Comparison of ENCODE assay signal across 21 mouse cellular contexts in the genomic region with DNA sequence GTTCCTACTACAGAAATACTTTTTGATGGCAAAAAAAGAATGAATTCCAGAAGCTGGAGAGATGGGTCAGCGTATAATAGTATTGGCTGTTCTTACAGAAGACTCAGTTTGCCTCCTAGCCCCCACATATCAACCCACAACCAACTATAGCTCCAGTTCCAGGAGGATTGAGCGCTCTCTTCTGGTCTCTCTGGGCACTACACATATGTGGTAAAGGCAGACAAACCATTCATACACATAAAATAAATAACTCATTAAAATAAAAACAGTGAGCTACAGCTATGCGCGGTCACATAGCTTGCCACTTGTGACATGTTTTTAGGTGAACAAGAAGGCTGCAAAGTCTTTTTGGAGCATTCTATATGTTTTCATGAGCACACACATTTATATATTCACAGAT.
DNase-seq lines count a peak whose midpoint lies in the region; ATAC-seq and TF ChIP-seq lines count a peak whose summit lies in the region.
"Had no signal": no experiment of that assay in that cellular context is flagged by ENCODE, and none has a peak within 500 bp of the region (broad histone marks: within the 10 kb centered on the region; RNA-seq: fewer than 3 reads in every experiment).

No protein-coding gene starts in this region.

- H3K27ac ChIP-seq in forebrain, postnatal 0 days (ENCODE audit: low read depth, low read length), result no peak overlapping the region
- H3K27ac ChIP-seq in forebrain, embryonic 10.5 days, result no peak overlapping the region
- no peak overlapping the region for H3K27ac ChIP-seq in intestine, postnatal 0 days (ENCODE audit: low read depth, low read length)
- no peak overlapping the region for H3K27ac ChIP-seq in intestine, embryonic 16.5 days (ENCODE audit: low read length)
- H3K27ac ChIP-seq in lung, postnatal 0 days (ENCODE audit: low read length), result no peak overlapping the region
- H3K27ac ChIP-seq: embryonic facial prominence, embryonic 13.5 days; heart, embryonic 13.5 days; hindbrain, embryonic 12.5 days; liver, embryonic 13.5 days; midbrain, embryonic 15.5 days had no signal

- H3K9ac ChIP-seq in forebrain, postnatal 0 days, result no peak overlapping the region
- H3K9ac ChIP-seq in intestine, postnatal 0 days (ENCODE audit: low read depth, low read length), result no peak overlapping the region
- no peak overlapping the region for H3K9ac ChIP-seq in intestine, embryonic 16.5 days (ENCODE audit: low read depth, low read length)
- H3K9ac ChIP-seq in lung, postnatal 0 days (replicated peaks; ENCODE audit: low read depth), result no peak overlapping the region
- H3K9ac ChIP-seq: embryonic facial prominence, embryonic 13.5 days; heart, embryonic 13.5 days; hindbrain, embryonic 12.5 days; liver, embryonic 13.5 days; midbrain, embryonic 15.5 days had no signal

- ATAC-seq in forebrain, postnatal 0 days, result no peak
- no peak for ATAC-seq in intestine, postnatal 0 days
- ATAC-seq in intestine, embryonic 16.5 days, result no peak
- ATAC-seq in lung, postnatal 0 days, result no peak
- peak; percentile 32; the same call in 1 of the 2 replicates for ATAC-seq in megakaryocyte progenitor cell, adult 5-6 weeks (replicated peaks; ENCODE audit: poor library complexity)
- ATAC-seq: activated CD4-positive, CD25-positive, alpha-beta regulatory T cell, adult 4 months; inflammation-experienced regulatory T-cells, adult 6 months; midbrain, embryonic 15.5 days had no signal

- 71% methylated on average over 4 of the region's 4 CpGs for WGBS in forebrain, postnatal 0 days
- 73% methylated on average over 4 of the region's 4 CpGs for WGBS in forebrain, embryonic 10.5 days
- WGBS in intestine, postnatal 0 days, result 71% methylated on average over 4 of the region's 4 CpGs
- WGBS in intestine, embryonic 16.5 days, result 69% methylated on average over 4 of the region's 4 CpGs
- WGBS in lung, postnatal 0 days, result 63% methylated on average over 4 of the region's 4 CpGs
- WGBS in lung, adult 2 months, result 65% methylated on average over 4 of the region's 4 CpGs

- H3K4me3 ChIP-seq in forebrain, postnatal 0 days (ENCODE audit: low read depth, low read length), result no peak overlapping the region
- no peak overlapping the region for H3K4me3 ChIP-seq in forebrain, embryonic 10.5 days
- H3K4me3 ChIP-seq in intestine, postnatal 0 days (ENCODE audit: low read depth, low read length), result no peak overlapping the region
- no peak overlapping the region for H3K4me3 ChIP-seq in intestine, embryonic 16.5 days (ENCODE audit: low read length)
- H3K4me3 ChIP-seq in lung, postnatal 0 days (ENCODE audit: low read depth, low read length), result no peak overlapping the region
- no peak overlapping the region for H3K4me3 ChIP-seq in lung, adult 2 months (replicated peaks; ENCODE audit: extremely low read depth, low read depth, low read length)
- H3K4me3 ChIP-seq: embryonic facial prominence, embryonic 13.5 days; heart, embryonic 13.5 days; hindbrain, embryonic 12.5 days; liver, embryonic 13.5 days; midbrain, embryonic 15.5 days had no signal

- TF ChIP-seq EP300 in lung, postnatal 0 days (IDR thresholded peaks at IDR 0.05), result no peak

- H3K4me2 ChIP-seq in forebrain, postnatal 0 days (ENCODE audit: low read depth), result no peak overlapping the region
- no peak overlapping the region for H3K4me2 ChIP-seq in intestine, postnatal 0 days (replicated peaks; ENCODE audit: low read depth)
- no peak overlapping the region for H3K4me2 ChIP-seq in intestine, embryonic 16.5 days (ENCODE audit: low read depth, low read length)
- H3K4me2 ChIP-seq in lung, postnatal 0 days (replicated peaks; ENCODE audit: low read depth, low read length), result no peak overlapping the region
- H3K4me2 ChIP-seq: embryonic facial prominence, embryonic 13.5 days; heart, embryonic 13.5 days; hindbrain, embryonic 12.5 days; liver, embryonic 13.5 days; midbrain, embryonic 15.5 days had no signal

- H3K36me3 ChIP-seq in forebrain, postnatal 0 days (ENCODE audit: insufficient read depth), result no peaks in the 10 kb centered on the region
- H3K36me3 ChIP-seq in forebrain, embryonic 10.5 days (replicated peaks), result no peaks in the 10 kb centered on the region
- H3K36me3 ChIP-seq in intestine, postnatal 0 days (ENCODE audit: control insufficient read depth, insufficient read depth), result no peaks in the 10 kb centered on the region
- no peaks in the 10 kb centered on the region for H3K36me3 ChIP-seq in intestine, embryonic 16.5 days (ENCODE audit: control insufficient read depth, insufficient read depth, low read length)
- no peaks in the 10 kb centered on the region for H3K36me3 ChIP-seq in lung, postnatal 0 days (ENCODE audit: insufficient read depth, low read length)
- H3K36me3 ChIP-seq: heart, embryonic 13.5 days; hindbrain, embryonic 12.5 days; liver, embryonic 13.5 days; midbrain, embryonic 15.5 days had no signal

- DNase-seq in forebrain, postnatal 0 days, result no peak
- no peak for DNase-seq in forebrain, embryonic 10.5 days (ENCODE audit: extremely low spot score, low spot score)
- DNase-seq in lung, postnatal 0 days (ENCODE audit: low spot score), result no peak
- DNase-seq in lung, adult 2 months, result no peak
- no peak for DNase-seq in layer of hippocampus, adult 9-10 months (ENCODE audit: low spot score)
- DNase-seq: adrenal gland, postnatal 25 days; cerebellum, adult 2 months; gastrocnemius, postnatal 10 days; left cerebral cortex, postnatal 4 days; liver, embryonic 13.5 days; retina, postnatal 1 day; right cerebral cortex, postnatal 4 days had no signal

- TF ChIP-seq CTCF in forebrain, postnatal 0 days (IDR thresholded peaks at IDR 0.05; ENCODE audit: low read depth), result 0 out of 2 replicates have a peak, but pooled peaks have one; percentile 12
- TF ChIP-seq CTCF in intestine, postnatal 0 days (IDR thresholded peaks at IDR 0.05; ENCODE audit: low read depth), result peak; percentile 38
- TF ChIP-seq CTCF in lung, postnatal 0 days (IDR thresholded peaks at IDR 0.05), result peak; percentile 37
- TF ChIP-seq CTCF in lung, adult 2 months (IDR thresholded peaks at IDR 0.05; ENCODE audit: insufficient read depth, low read length), result no peak

- H3K4me1 ChIP-seq in forebrain, postnatal 0 days (ENCODE audit: insufficient read depth), result no peaks in the 10 kb centered on the region
- H3K4me1 ChIP-seq in forebrain, embryonic 10.5 days, result no peaks in the 10 kb centered on the region
- no peaks in the 10 kb centered on the region for H3K4me1 ChIP-seq in intestine, postnatal 0 days (replicated peaks; ENCODE audit: control insufficient read depth, insufficient read depth, low read length)
- H3K4me1 ChIP-seq in intestine, embryonic 16.5 days (ENCODE audit: control insufficient read depth, insufficient read depth, low read length), result no peaks in the 10 kb centered on the region
- H3K4me1 ChIP-seq in lung, postnatal 0 days (ENCODE audit: insufficient read depth, low read depth, low read length), result no peaks in the 10 kb centered on the region
- no peaks in the 10 kb centered on the region; the same call in 1 of the 2 replicates for H3K4me1 ChIP-seq in lung, adult 2 months (ENCODE audit: control insufficient read depth, insufficient read depth, low read length)
- H3K4me1 ChIP-seq: embryonic facial prominence, embryonic 13.5 days; hindbrain, embryonic 12.5 days; liver, embryonic 13.5 days; midbrain, embryonic 15.5 days had no signal

- no peaks in the 10 kb centered on the region for H3K9me3 ChIP-seq in forebrain, postnatal 0 days (ENCODE audit: low read length)
- no peaks in the 10 kb centered on the region for H3K9me3 ChIP-seq in forebrain, embryonic 10.5 days
- no peaks in the 10 kb centered on the region for H3K9me3 ChIP-seq in intestine, postnatal 0 days (ENCODE audit: control insufficient read depth)
- no peaks in the 10 kb centered on the region for H3K9me3 ChIP-seq in intestine, embryonic 16.5 days (ENCODE audit: control insufficient read depth, low read length)
- H3K9me3 ChIP-seq in lung, postnatal 0 days (ENCODE audit: low read length), result no peaks in the 10 kb centered on the region
- H3K9me3 ChIP-seq: embryonic facial prominence, embryonic 13.5 days; heart, embryonic 13.5 days; hindbrain, embryonic 12.5 days; liver, embryonic 13.5 days; midbrain, embryonic 15.5 days had no signal

- H3K27me3 ChIP-seq in forebrain, postnatal 0 days (ENCODE audit: insufficient read depth, low read length), result no peaks in the 10 kb centered on the region
- no peaks in the 10 kb centered on the region for H3K27me3 ChIP-seq in forebrain, embryonic 10.5 days (ENCODE audit: poor library complexity, severe bottlenecking)
- H3K27me3 ChIP-seq in intestine, postnatal 0 days (replicated peaks; ENCODE audit: control insufficient read depth, insufficient read depth, low read length), result no peaks in the 10 kb centered on the region
- H3K27me3 ChIP-seq in intestine, embryonic 16.5 days (replicated peaks; ENCODE audit: control insufficient read depth, insufficient read depth, low read length), result no peaks in the 10 kb centered on the region
- no peaks in the 10 kb centered on the region for H3K27me3 ChIP-seq in lung, postnatal 0 days (replicated peaks; ENCODE audit: insufficient read depth, low read length)
- H3K27me3 ChIP-seq: embryonic facial prominence, embryonic 13.5 days; heart, embryonic 13.5 days; hindbrain, embryonic 12.5 days; liver, embryonic 13.5 days; midbrain, embryonic 15.5 days had no signal

- no peak for TF ChIP-seq POLR2A in lung, adult 2 months (IDR thresholded peaks at IDR 0.05; ENCODE audit: borderline replicate concordance, extremely low read depth, low read depth, low read length)
